ENCODE assay signal across 7 mouse cellular contexts in the genomic region with DNA sequence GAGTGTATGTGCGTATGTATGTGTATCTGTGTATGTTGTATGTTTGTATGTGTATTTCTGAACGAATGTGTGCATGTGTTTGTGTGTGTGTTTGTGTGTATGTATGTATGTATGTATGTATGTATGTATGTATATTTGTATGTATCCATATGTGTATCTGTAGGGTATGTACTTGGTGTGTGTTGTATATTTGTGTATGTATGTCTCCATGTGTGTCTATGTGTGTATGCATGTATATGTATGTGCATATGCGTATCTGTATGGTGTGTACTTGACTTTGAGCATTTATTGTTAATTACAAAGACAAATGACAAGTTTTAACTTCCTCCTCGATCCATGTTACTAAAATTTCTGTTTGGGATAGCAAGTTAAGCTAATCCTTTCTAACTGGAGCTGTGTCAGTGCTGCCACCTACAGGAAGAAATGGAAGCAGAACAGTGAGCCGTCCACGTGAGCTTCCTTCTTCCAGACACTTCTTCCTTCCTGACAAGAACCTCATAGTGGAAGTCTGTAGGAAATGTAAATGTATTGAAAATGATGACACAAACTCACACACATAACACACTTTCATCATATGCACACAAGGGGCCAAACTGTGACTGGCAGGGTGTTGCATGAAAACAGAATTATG.
DNase-seq lines count a peak whose midpoint lies in the region; ATAC-seq lines count a peak whose summit lies in the region.

No protein-coding gene starts in this region.

- 0 out of 2 replicates have a peak, but pooled peaks have one; percentile 60 for ATAC-seq in hindbrain, embryonic 12.5 days (ENCODE audit: low FRiP score)
- ATAC-seq in stomach, embryonic 14.5 days (ENCODE audit: insufficient number of reproducible peaks, insufficient read depth, low FRiP score, low read depth) = peak; percentile 53; the same call in 1 of the 2 replicates

- no peak overlapping the region for H3K9ac ChIP-seq in hindbrain, embryonic 12.5 days
- no peak overlapping the region for H3K9ac ChIP-seq in stomach, embryonic 14.5 days (replicated peaks; ENCODE audit: low read depth, low read length)

- H3K36me3 ChIP-seq in hindbrain, embryonic 12.5 days = no peaks in the 10 kb centered on the region
- H3K36me3 ChIP-seq in midbrain, embryonic 10.5 days = no peaks in the 10 kb centered on the region
- H3K36me3 ChIP-seq in stomach, embryonic 14.5 days (ENCODE audit: control insufficient read depth, insufficient read depth, low read length) = no peaks in the 10 kb centered on the region

- no peaks in the 10 kb centered on the region for H3K27me3 ChIP-seq in hindbrain, embryonic 12.5 days
- no peaks in the 10 kb centered on the region for H3K27me3 ChIP-seq in midbrain, embryonic 10.5 days (ENCODE audit: low read depth, poor library complexity, severe bottlenecking)
- no peaks in the 10 kb centered on the region for H3K27me3 ChIP-seq in stomach, embryonic 14.5 days (ENCODE audit: control insufficient read depth, insufficient read depth, low read length)

- H3K27ac ChIP-seq in hindbrain, embryonic 12.5 days = no peak overlapping the region
- no peak overlapping the region for H3K27ac ChIP-seq in midbrain, embryonic 10.5 days (replicated peaks)
- H3K27ac ChIP-seq in stomach, embryonic 14.5 days (ENCODE audit: low read length) = no peak overlapping the region

- H3K9me3 ChIP-seq in hindbrain, embryonic 12.5 days (replicated peaks) = no peaks in the 10 kb centered on the region
- no peaks in the 10 kb centered on the region for H3K9me3 ChIP-seq in midbrain, embryonic 10.5 days (replicated peaks)
- no peaks in the 10 kb centered on the region for H3K9me3 ChIP-seq in stomach, embryonic 14.5 days (ENCODE audit: control insufficient read depth, low read depth, low read length)

- no peak overlapping the region for H3K4me3 ChIP-seq in hindbrain, embryonic 12.5 days
- no peak overlapping the region for H3K4me3 ChIP-seq in midbrain, embryonic 10.5 days
- H3K4me3 ChIP-seq in stomach, embryonic 14.5 days (ENCODE audit: low read depth, low read length) = no peak overlapping the region

- 52% methylated on average over 6 of the region's 6 CpGs for WGBS in hindbrain, embryonic 12.5 days
- WGBS in midbrain, embryonic 10.5 days = 52% methylated on average over 6 of the region's 6 CpGs
- WGBS in stomach, embryonic 14.5 days = 43% methylated on average over 6 of the region's 6 CpGs

- no peak overlapping the region for H3K4me2 ChIP-seq in hindbrain, embryonic 12.5 days (replicated peaks)
- no peak overlapping the region for H3K4me2 ChIP-seq in stomach, embryonic 14.5 days (replicated peaks; ENCODE audit: low read depth, low read length)

- no peaks in the 10 kb centered on the region for H3K4me1 ChIP-seq in hindbrain, embryonic 12.5 days
- H3K4me1 ChIP-seq in midbrain, embryonic 10.5 days = no peaks in the 10 kb centered on the region
- H3K4me1 ChIP-seq in stomach, embryonic 14.5 days (ENCODE audit: control insufficient read depth, insufficient read depth, low read length) = no peaks in the 10 kb centered on the region

- peak; percentile 70 for DNase-seq in ES-CJ7 (ENCODE audit: low read depth, low spot score)
- DNase-seq in R1 (ENCODE audit: low read depth, low spot score) = peak; percentile 67
- peak; percentile 54 for DNase-seq in embryo, embryonic 11.5 days (ENCODE audit: low read depth, low spot score)
- peak; percentile 61 to 68 for DNase-seq in left cerebral cortex, adult 18-20 months (ENCODE audit: low spot score in 2 of 2)
- peak; percentile 34 for DNase-seq in midbrain, embryonic 10.5 days (ENCODE audit: low spot score)
